In the genomic region with DNA sequence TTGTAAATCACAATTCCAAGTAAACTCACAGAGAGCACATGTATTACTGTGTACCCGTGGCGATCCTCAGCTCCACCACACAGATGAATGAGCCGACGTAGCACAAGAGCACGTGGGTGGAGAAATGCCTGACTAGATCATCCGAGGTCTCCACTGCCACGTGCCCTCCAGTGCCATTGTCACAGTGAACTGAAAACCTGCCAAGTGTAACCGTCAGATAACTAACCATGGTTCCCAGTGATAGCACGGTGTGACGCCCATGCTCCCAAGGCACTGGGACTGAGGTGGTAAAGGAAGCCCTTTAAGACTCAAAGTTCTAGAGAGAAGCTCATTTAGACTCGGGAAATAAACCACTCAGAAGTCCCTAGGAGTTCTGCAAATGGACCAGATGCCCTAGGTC, we compare ENCODE assay signal across 16 mouse cellular contexts.
A peak's percentile ranks its signal among the peaks of the same experiment; 100 is the strongest.
DNase-seq lines count a peak whose midpoint lies in the region; ATAC-seq and TF ChIP-seq lines count a peak whose summit lies in the region.
"Had no signal": no experiment of that assay in that cellular context is flagged by ENCODE, and none has a peak within 500 bp of the region (broad histone marks: within the 10 kb centered on the region; RNA-seq: fewer than 3 reads in every experiment).

No protein-coding gene starts in this region.

- H3K9me3 ChIP-seq in hindbrain, postnatal 0 days (ENCODE audit: low read length): no peaks in the 10 kb centered on the region
- no peaks in the 10 kb centered on the region for H3K9me3 ChIP-seq in hindbrain, embryonic 12.5 days (replicated peaks)
- no peaks in the 10 kb centered on the region for H3K9me3 ChIP-seq in liver, embryonic 16.5 days (replicated peaks; ENCODE audit: control insufficient read depth, low read length)
- H3K9me3 ChIP-seq: forebrain, embryonic 13.5 days; intestine, embryonic 15.5 days had no signal

- no peak for TF ChIP-seq CTCF in hindbrain, postnatal 0 days (IDR thresholded peaks at IDR 0.05; ENCODE audit: low read depth)

- no peak overlapping the region for H3K27ac ChIP-seq in hindbrain, postnatal 0 days
- H3K27ac ChIP-seq in hindbrain, embryonic 12.5 days: no peak overlapping the region
- peak overlapping the region; percentile 79 for H3K27ac ChIP-seq in liver, embryonic 16.5 days (ENCODE audit: low read length)
- H3K27ac ChIP-seq: forebrain, embryonic 13.5 days; hindbrain, embryonic 14.5 days; intestine, embryonic 15.5 days; macrophage had no signal

- 0 out of 2 replicates have a peak, but pooled peaks have one; percentile 24 for ATAC-seq in hindbrain, postnatal 0 days
- ATAC-seq in hindbrain, embryonic 12.5 days (ENCODE audit: low FRiP score): no peak
- peak; percentile 98 for ATAC-seq in erythroid progenitor cell, adult 5-6 weeks (replicated peaks; ENCODE audit: low FRiP score, poor library complexity, severe bottlenecking)
- ATAC-seq in liver, embryonic 16.5 days (ENCODE audit: low read depth): peak; percentile 98
- ATAC-seq: forebrain, embryonic 13.5 days; intestine, embryonic 15.5 days had no signal

- no peaks in the 10 kb centered on the region for H3K4me1 ChIP-seq in hindbrain, postnatal 0 days (ENCODE audit: insufficient read depth, low read length)
- no peaks in the 10 kb centered on the region for H3K4me1 ChIP-seq in hindbrain, embryonic 12.5 days
- H3K4me1 ChIP-seq in liver, embryonic 16.5 days (ENCODE audit: control insufficient read depth, low read depth, low read length): peaks cover 53% of the 10 kb centered on the region
- H3K4me1 ChIP-seq: forebrain, embryonic 13.5 days; intestine, embryonic 15.5 days had no signal

- H3K27me3 ChIP-seq in hindbrain, postnatal 0 days (ENCODE audit: insufficient read depth, low read length): no peaks in the 10 kb centered on the region
- H3K27me3 ChIP-seq in hindbrain, embryonic 12.5 days: no peaks in the 10 kb centered on the region
- H3K27me3 ChIP-seq in liver, embryonic 16.5 days (ENCODE audit: control insufficient read depth, insufficient read depth, low read depth, low read length): no peaks in the 10 kb centered on the region
- H3K27me3 ChIP-seq: CH12.LX; forebrain, embryonic 13.5 days; intestine, embryonic 15.5 days had no signal

- DNase-seq in hindbrain, postnatal 0 days (ENCODE audit: low spot score): no peak
- peak; percentile 68 for DNase-seq in c-Kit-negative CD71-positive TER-119-positive erythroid progenitor cells, embryonic 14.5 days (ENCODE audit: low read depth, low spot score)
- no peak for DNase-seq in cerebellum, adult 11 months
- no peak for DNase-seq in cerebellum, postnatal 25 days
- no peak for DNase-seq in cerebellum, adult 8-10 months
- DNase-seq: cerebellum, postnatal 36 days; midbrain, embryonic 14.5 days; thymus, postnatal 25 days had no signal

- no peak overlapping the region for H3K9ac ChIP-seq in hindbrain, postnatal 0 days (replicated peaks; ENCODE audit: low read length)
- no peak overlapping the region for H3K9ac ChIP-seq in hindbrain, embryonic 12.5 days
- H3K9ac ChIP-seq in liver, embryonic 16.5 days (ENCODE audit: low read depth, low read length): peak overlapping the region; percentile 48
- H3K9ac ChIP-seq: forebrain, embryonic 13.5 days; hindbrain, embryonic 14.5 days; intestine, embryonic 15.5 days had no signal

- WGBS in hindbrain, postnatal 0 days: 83% methylated on average over 11 of the region's 11 CpGs
- 91% methylated on average over 11 of the region's 11 CpGs for WGBS in hindbrain, embryonic 12.5 days
- WGBS in liver, embryonic 16.5 days (ENCODE audit: insufficient replicate concordance): 27% methylated on average over 11 of the region's 11 CpGs

- no peaks in the 10 kb centered on the region for H3K36me3 ChIP-seq in hindbrain, postnatal 0 days (ENCODE audit: insufficient read depth, low read length)
- H3K36me3 ChIP-seq in hindbrain, embryonic 12.5 days: no peaks in the 10 kb centered on the region
- H3K36me3 ChIP-seq in liver, embryonic 16.5 days (ENCODE audit: control insufficient read depth, insufficient read depth): peaks cover 16% of the 10 kb centered on the region
- H3K36me3 ChIP-seq: intestine, embryonic 15.5 days had no signal

- no peak overlapping the region for H3K4me2 ChIP-seq in hindbrain, postnatal 0 days (ENCODE audit: low read depth, low read length)
- H3K4me2 ChIP-seq in hindbrain, embryonic 12.5 days (replicated peaks): no peak overlapping the region
- H3K4me2 ChIP-seq in liver, embryonic 16.5 days (ENCODE audit: low read depth, low read length): peak overlapping the region; percentile 45
- H3K4me2 ChIP-seq: forebrain, embryonic 13.5 days; hindbrain, embryonic 14.5 days; intestine, embryonic 15.5 days had no signal

- H3K4me3 ChIP-seq in hindbrain, postnatal 0 days (ENCODE audit: low read length): no peak overlapping the region
- no peak overlapping the region for H3K4me3 ChIP-seq in hindbrain, embryonic 12.5 days
- no peak overlapping the region for H3K4me3 ChIP-seq in liver, embryonic 16.5 days (ENCODE audit: low read depth, low read length)
- H3K4me3 ChIP-seq: forebrain, embryonic 13.5 days; intestine, embryonic 15.5 days had no signal
